Mouse (Mus musculus): Measurements from ENCODE around the gene Cerkl.

GRCm38 (mm10) chr2:79312499-79312898 lies 144.1 kb downstream of the Cerkl start:
- TF ChIP-seq POLR2A (IDR thresholded peaks at IDR 0.05; ENCODE audit: borderline replicate concordance, extremely low read depth, insufficient read depth, insufficient read length, poor library complexity, severe bottlenecking) = no peak
- TF ChIP-seq CTCF (IDR thresholded peaks at IDR 0.05; ENCODE audit: borderline replicate concordance, extremely low read depth, insufficient read depth, insufficient read length) = no peak
